ENCODE assay signal across 10 mouse cellular contexts in genomic region chr5:112427283-112427682, GRCm38 (mm10). TPM values are rescaled to one million over a fixed set of nuclear protein-coding genes. Genes with fewer than 3 reads are reported as not detected.
DNase-seq lines count a peak whose midpoint lies in the region; ATAC-seq and TF ChIP-seq lines count a peak whose summit lies in the region.
"Had no signal": no experiment of that assay in that cellular context is flagged by ENCODE, and none has a peak within 500 bp of the region (broad histone marks: within the 10 kb centered on the region; RNA-seq: fewer than 3 reads in every experiment).

No protein-coding gene starts in this region.

- no peak overlapping the region for H3K9ac ChIP-seq in hindbrain, postnatal 0 days (replicated peaks; ENCODE audit: low read length)
- H3K9ac ChIP-seq in lung, embryonic 14.5 days = no peak overlapping the region
- H3K9ac ChIP-seq: heart, embryonic 13.5 days; neural tube, embryonic 12.5 days had no signal

- peak; percentile 21 for DNase-seq in ovary, postnatal 10 days (ENCODE audit: low spot score)
- no peak for DNase-seq in ovary, adult 18-20 months (ENCODE audit: low spot score)
- DNase-seq in adrenal gland, postnatal 10 days = peak; percentile 88
- DNase-seq in embryo, embryonic 11 days = peak; percentile 73
- DNase-seq in hindbrain, postnatal 0 days (ENCODE audit: low spot score) = peak; percentile 87
- peak; percentile 77 for DNase-seq in lung, embryonic 14.5 days
- peak; percentile 72 for DNase-seq in retina, postnatal 1 day

- ATAC-seq in hindbrain, postnatal 0 days = peak; percentile 59
- no peak for ATAC-seq in lung, embryonic 14.5 days (ENCODE audit: insufficient read depth)
- ATAC-seq in inflammation-experienced regulatory T-cells, adult 6 months = no peak

- no peak overlapping the region for H3K27ac ChIP-seq in hindbrain, postnatal 0 days
- no peak overlapping the region for H3K27ac ChIP-seq in lung, embryonic 14.5 days (ENCODE audit: low read depth)
- H3K27ac ChIP-seq: heart, embryonic 13.5 days; neural tube, embryonic 12.5 days had no signal

- H3K4me3 ChIP-seq in hindbrain, postnatal 0 days (ENCODE audit: low read length) = no peak overlapping the region
- no peak overlapping the region for H3K4me3 ChIP-seq in lung, embryonic 14.5 days (ENCODE audit: low read depth, low read length)
- H3K4me3 ChIP-seq: heart, embryonic 13.5 days; neural tube, embryonic 12.5 days had no signal

- no peaks in the 10 kb centered on the region for H3K9me3 ChIP-seq in hindbrain, postnatal 0 days (ENCODE audit: low read length)
- no peaks in the 10 kb centered on the region for H3K9me3 ChIP-seq in lung, embryonic 14.5 days (ENCODE audit: low read depth, low read length)
- H3K9me3 ChIP-seq: heart, embryonic 13.5 days; neural tube, embryonic 12.5 days had no signal

- TF ChIP-seq CTCF in hindbrain, postnatal 0 days (IDR thresholded peaks at IDR 0.05; ENCODE audit: low read depth) = peak; percentile 93
- peak; percentile 87 for TF ChIP-seq CTCF in lung, embryonic 14.5 days (IDR thresholded peaks at IDR 0.05; ENCODE audit: low read depth)

- 31% methylated on average over 2 of the region's 2 CpGs for WGBS in hindbrain, postnatal 0 days
- 41% methylated on average over 2 of the region's 2 CpGs for WGBS in lung, embryonic 14.5 days

- peaks cover 12% of the 10 kb centered on the region for H3K36me3 ChIP-seq in hindbrain, postnatal 0 days (ENCODE audit: insufficient read depth, low read length)
- H3K36me3 ChIP-seq in lung, embryonic 14.5 days (ENCODE audit: insufficient read depth) = no peaks in the 10 kb centered on the region
- H3K36me3 ChIP-seq: heart, embryonic 13.5 days; neural tube, embryonic 12.5 days had no signal

- no peak overlapping the region for H3K4me2 ChIP-seq in hindbrain, postnatal 0 days (ENCODE audit: low read depth, low read length)
- no peak overlapping the region for H3K4me2 ChIP-seq in lung, embryonic 14.5 days
- H3K4me2 ChIP-seq: heart, embryonic 13.5 days; neural tube, embryonic 12.5 days had no signal

- H3K4me1 ChIP-seq in hindbrain, postnatal 0 days (ENCODE audit: insufficient read depth, low read length) = no peaks in the 10 kb centered on the region
- no peaks in the 10 kb centered on the region for H3K4me1 ChIP-seq in lung, embryonic 14.5 days (ENCODE audit: insufficient read depth)
- H3K4me1 ChIP-seq: heart, embryonic 13.5 days had no signal

- H3K27me3 ChIP-seq in hindbrain, postnatal 0 days (ENCODE audit: insufficient read depth, low read length) = no peaks in the 10 kb centered on the region
- peaks cover 5% of the 10 kb centered on the region; the same call in 1 of the 2 replicates for H3K27me3 ChIP-seq in lung, embryonic 14.5 days (ENCODE audit: insufficient read depth, low read length)

RNA-seq across cellular contexts. Expression of gene Gm6588, which starts 21.9 kb away (rescaled TPM):
- total RNA-seq in adrenal gland, postnatal 10 days (2021) = not detected
- total RNA-seq in hindbrain, postnatal 0 days (2014; rRNA removed) = not detected in 2 replicates
- 0.25 and 0.58 TPM in 2 replicates for polyA plus RNA-seq in hindbrain, postnatal 0 days (2015; fragmentation: Nextera tagmentation; extraction: Ambion mirVana)
- not detected in 2 replicates for polyA plus RNA-seq in lung, embryonic 14.5 days (2014; fragmentation: Nextera tagmentation; extraction: Ambion mirVana)
- polyA plus RNA-seq in inflammation-experienced regulatory T-cells, adult 6 months (2017; shearing (Covaris generic)) = not detected
- polyA plus RNA-seq: heart, embryonic 13.5 days had no signal

RNA-seq across cellular contexts. Expression of gene Asphd2, which starts 32.6 kb away (rescaled TPM):
- total RNA-seq in adrenal gland, postnatal 10 days (2021) = 1 to 10 TPM; 3.4 to 4.8 TPM
- 143 and 164 TPM in 2 replicates for total RNA-seq in hindbrain, postnatal 0 days (2014; rRNA removed)
- 113 and 118 TPM in 2 replicates for polyA plus RNA-seq in hindbrain, postnatal 0 days (2015; fragmentation: Nextera tagmentation; extraction: Ambion mirVana)
- 5.6 and 8.0 TPM in 2 replicates for polyA plus RNA-seq in lung, embryonic 14.5 days (2014; fragmentation: Nextera tagmentation; extraction: Ambion mirVana)
- not detected for polyA plus RNA-seq in inflammation-experienced regulatory T-cells, adult 6 months (2017; shearing (Covaris generic))

Comparison
In these comparisons a context has a peak if more than half of its experiments do, and no peak if none do; other contexts are left out.
1. RNA of gene Asphd2, which starts 32.6 kb away (polyA plus RNA-seq): 113 to 118 TPM in hindbrain, postnatal 0 days; 5.6 to 8.0 TPM in lung, embryonic 14.5 days and not detected in inflammation-experienced regulatory T-cells, adult 6 months; every median in the first group is over 10 times any median in the second.